ENCODE assay signal across 8 mouse cellular contexts in the genomic region with DNA sequence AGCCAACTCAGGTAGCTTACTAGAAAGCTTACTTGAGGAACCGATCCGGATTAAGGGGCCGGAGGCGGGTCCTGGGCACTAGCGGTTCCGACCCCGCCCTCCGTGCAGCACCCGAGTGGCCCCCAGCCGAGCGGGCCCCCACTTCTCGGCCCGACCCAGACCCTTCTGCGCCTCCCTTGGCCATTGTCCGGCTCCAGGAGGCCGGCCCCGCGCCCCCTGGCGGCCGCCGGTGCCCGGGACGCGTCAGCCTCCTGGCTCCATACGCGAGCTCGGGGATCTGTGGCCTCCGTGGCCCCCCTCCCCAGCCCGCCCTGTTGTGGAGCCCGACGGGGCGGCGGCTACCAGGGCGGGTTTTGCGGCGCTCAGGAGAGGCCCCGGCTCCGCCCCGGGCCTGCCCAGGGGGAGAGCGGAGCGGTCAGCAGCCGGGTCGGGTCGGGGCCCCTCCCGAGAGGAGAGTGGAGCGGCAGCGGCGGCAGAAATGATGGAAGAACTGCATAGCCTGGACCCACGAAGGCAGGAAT.
DNase-seq lines count a peak whose midpoint lies in the region; ATAC-seq and TF ChIP-seq lines count a peak whose summit lies in the region.
"Not testable (repeated sequence)": the region's sequence is repeated elsewhere in the genome, so short reads cannot be mapped to it uniquely, and the experiment has no call there.

No protein-coding gene starts in this region.

- not testable (repeated sequence) for H3K9me3 ChIP-seq in E14TG2a.4 (ENCODE audit: low read length); hindbrain, embryonic 12.5 days (replicated peaks); neural tube, embryonic 13.5 days

- peak overlapping the region; percentile 47 for H3K4me2 ChIP-seq in hindbrain, embryonic 12.5 days (replicated peaks)
- peak overlapping the region; percentile 51 for H3K4me2 ChIP-seq in neural tube, embryonic 13.5 days

- not testable (repeated sequence) for H3K36me3 ChIP-seq in E14TG2a.4 (ENCODE audit: insufficient read depth, low read length); hindbrain, embryonic 12.5 days; neural tube, embryonic 13.5 days

- H3K9ac ChIP-seq in hindbrain, embryonic 12.5 days = not testable (repeated sequence)
- 0 out of 2 replicates have a peak overlapping the region, but pooled peaks have one; percentile 34 for H3K9ac ChIP-seq in neural tube, embryonic 13.5 days

- TF ChIP-seq CTCF in E14TG2a.4 (conservative IDR thresholded peaks at IDR 0.05; ENCODE audit: low read length) = not testable (repeated sequence)
- TF ChIP-seq CTCF in layer of hippocampus, adult 2 months (conservative IDR thresholded peaks at IDR 0.05) = peak; percentile 49

- not testable (repeated sequence) for H3K4me1 ChIP-seq in E14TG2a.4 (replicated peaks; ENCODE audit: low read depth, low read length); hindbrain, embryonic 12.5 days; neural tube, embryonic 13.5 days (replicated peaks)

- not testable (repeated sequence) for H3K27ac ChIP-seq in hindbrain, embryonic 12.5 days; layer of hippocampus, adult 2 months; neural tube, embryonic 13.5 days (replicated peaks)

- 1% methylated on average over 43 of the region's 49 CpGs for WGBS in hindbrain, embryonic 12.5 days
- 4% methylated on average over 44 of the region's 49 CpGs for WGBS in neural tube, embryonic 13.5 days

- peak; percentile 5 to 17 for DNase-seq in cerebellum, postnatal 36 days
- DNase-seq in gastrocnemius, postnatal 25 days = peak; percentile 6
- peak in 1 of 2 experiments; percentile 8 for DNase-seq in layer of hippocampus, adult 2 months (ENCODE audit: low spot score in 2 of 2)
- DNase-seq in lung, adult 18-20 months = peak; percentile 3 to 11
- peak; percentile 51 for DNase-seq in testis, postnatal 14 days (ENCODE audit: low spot score)

- H3K27me3 ChIP-seq in E14TG2a.4 (ENCODE audit: insufficient read depth, low read length); hindbrain, embryonic 12.5 days; neural tube, embryonic 13.5 days: not testable (repeated sequence)

- peak; percentile 96 for ATAC-seq in hindbrain, embryonic 12.5 days (ENCODE audit: low FRiP score)
- peak; percentile 96 for ATAC-seq in neural tube, embryonic 13.5 days (ENCODE audit: low read depth)

- H3K4me3 ChIP-seq in E14TG2a.4 (replicated peaks; ENCODE audit: low read length) = 0 out of 2 replicates have a peak overlapping the region, but pooled peaks have one; percentile 41
- H3K4me3 ChIP-seq in hindbrain, embryonic 12.5 days = peak overlapping the region; percentile 28
- not testable (repeated sequence) for H3K4me3 ChIP-seq in layer of hippocampus, adult 2 months
- peak overlapping the region; percentile 32 for H3K4me3 ChIP-seq in neural tube, embryonic 13.5 days
